Mouse (Mus musculus) heart, embryonic 12.5 days (tissue): ENCODE measurements around the gene Capn11. TPM values are rescaled to one million over a fixed set of nuclear protein-coding genes. Genes with fewer than 3 reads are reported as not detected.
A peak's percentile ranks its signal among the peaks of the same experiment; 100 is the strongest.

Experiments used
- ATAC-seq: fragments of 200-750 bp; cut with Nextera tagmentation; 2 replicates; pipeline ENCODE4 v1.8.0; 2017; ENCODE audit warnings: moderate TSS enrichment, moderate library complexity; ENCODE audit not compliant: insufficient number of reproducible peaks, low FRiP score
- H3K27ac ChIP-seq: fragments of 300-500 bp; sonication (generic); 2 replicates; pipeline ENCODE4 v1.5.1; 2016; ENCODE audit warnings: mild to moderate bottlenecking, moderate library complexity; ENCODE audit not compliant: poor library complexity, severe bottlenecking
- H3K27me3 ChIP-seq: fragments of 300-500 bp; sonication (generic); replicated peaks from 2 replicates; pipeline ENCODE4 v1.6.1; 2016; ENCODE audit warnings: mild to moderate bottlenecking, moderate library complexity
- H3K36me3 ChIP-seq: fragments of 300-500 bp; sonication (generic); 2 replicates; pipeline ENCODE4 v1.6.1; 2016; ENCODE audit warnings: mild to moderate bottlenecking, moderate library complexity
- H3K4me1 ChIP-seq: fragments of 300-500 bp; sonication (generic); replicated peaks from 2 replicates; pipeline ENCODE4 v1.6.1; 2016; ENCODE audit warnings: mild to moderate bottlenecking
- H3K4me2 ChIP-seq: fragments of 300-500 bp; sonication (generic); 2 replicates; pipeline ENCODE4 v1.6.1; 2016; ENCODE audit warnings: mild to moderate bottlenecking, moderate library complexity
- H3K4me3 ChIP-seq: fragments of 300-500 bp; sonication (generic); 2 replicates; pipeline ENCODE4 v1.5.1; 2016; ENCODE audit warnings: mild to moderate bottlenecking
- H3K9ac ChIP-seq: fragments of 300-500 bp; sonication (generic); 2 replicates; pipeline ENCODE4 v1.6.1; 2016; ENCODE audit warnings: mild to moderate bottlenecking, moderate library complexity
- H3K9me3 ChIP-seq: fragments of 300-500 bp; sonication (generic); replicated peaks from 2 replicates; pipeline ENCODE4 v1.6.1; 2016; ENCODE audit warnings: mild to moderate bottlenecking, moderate library complexity
- WGBS: fragments of 180-500 bp; shearing (Covaris S2); methylation state at CpG from one replicate; pipeline ENCODE4 v1.1.7; 2016; 5-methylcytosine and 5-hydroxymethylcytosine counted together
- polyA plus RNA-seq: library from polyadenylated mRNA; unstranded; fragments of >200 nt; fragmentation: Nextera tagmentation; extraction: Ambion mirVana; gene quantifications from 2 replicates; pipeline ENCODE4 v1.2.1, GENCODE M21; 2016

Capn11 gene
- polyA plus RNA-seq, 1 experiment from 2014 or later: 0.56 TPM

DNA sequence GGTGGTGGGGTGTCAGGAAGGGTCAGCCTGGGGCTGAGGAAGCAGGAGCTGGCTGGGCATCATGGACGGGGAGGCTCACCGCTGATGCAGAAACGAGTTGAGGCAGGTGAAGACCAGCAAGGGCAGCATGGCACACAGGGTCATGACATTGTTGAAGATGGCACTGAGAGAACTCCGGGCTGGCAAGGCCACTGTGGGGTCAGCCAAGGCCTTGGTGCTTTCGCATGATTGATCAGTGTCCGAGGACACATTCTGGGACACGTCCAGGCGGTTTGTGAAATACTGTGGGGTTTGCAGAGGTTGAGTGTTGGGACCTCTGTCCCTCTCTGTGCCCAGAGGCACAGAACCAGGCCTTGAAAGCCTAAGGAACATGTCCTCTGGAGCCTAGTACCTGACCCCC lies 69.3 kb downstream of the Capn11 start:
- no peak overlapping the region for H3K9ac ChIP-seq
- H3K9me3 ChIP-seq: 0 out of 2 replicates have a peak, but pooled peaks cover 4% of the 10 kb centered on the region
- H3K4me3 ChIP-seq: no peak overlapping the region
- H3K27ac ChIP-seq: no peak overlapping the region
- no peak overlapping the region for H3K4me2 ChIP-seq
- H3K27me3 ChIP-seq: 0 out of 2 replicates have a peak, but pooled peaks cover 8% of the 10 kb centered on the region
- 89% methylated on average over 8 of the region's 8 CpGs for WGBS
- ATAC-seq: no peak
- H3K36me3 ChIP-seq: peaks cover 35% of the 10 kb centered on the region
- peaks cover 55% of the 10 kb centered on the region for H3K4me1 ChIP-seq

- H3K27me3 ChIP-seq: 0 out of 2 replicates have a peak, but pooled peaks cover 7% of the 10 kb centered on the region
- H3K9ac ChIP-seq: no peak overlapping the region
- peaks cover 55% of the 10 kb centered on the region for H3K4me1 ChIP-seq
- no peak overlapping the region for H3K4me3 ChIP-seq
- no peak for ATAC-seq
- 0 out of 2 replicates have a peak, but pooled peaks cover 4% of the 10 kb centered on the region for H3K9me3 ChIP-seq
- H3K27ac ChIP-seq: no peak overlapping the region
- whole genome bisulfite sequencing: 96% methylated on average over 7 of the region's 7 CpGs
- peaks cover 35% of the 10 kb centered on the region for H3K36me3 ChIP-seq
- no peak overlapping the region for H3K4me2 ChIP-seq
Observed at GRCm38 (mm10) chr17:45589236-45589635, 69.9 kb downstream of the Capn11 start.

DNA sequence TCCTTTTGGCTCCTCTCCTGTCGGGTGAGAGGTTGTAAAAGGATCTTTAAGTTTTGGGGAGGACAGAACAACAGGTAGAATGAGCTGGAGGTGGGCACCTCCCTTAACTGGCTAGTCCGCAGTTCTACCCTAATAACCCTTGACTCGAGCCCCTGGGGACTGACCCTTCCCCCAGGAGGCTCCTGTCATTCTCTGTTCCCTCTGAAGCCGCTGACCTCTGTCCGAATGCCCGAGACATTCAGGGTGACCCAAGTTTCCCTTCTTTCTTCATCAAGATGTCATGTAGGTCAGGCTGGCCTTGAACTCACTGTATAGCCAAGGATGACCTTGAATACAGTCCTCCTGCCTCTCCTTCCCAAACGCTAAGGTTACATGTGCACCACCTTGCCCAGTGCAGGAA lies 70.8 kb downstream of the Capn11 start:
- peaks cover 35% of the 10 kb centered on the region for H3K36me3 ChIP-seq
- H3K4me2 ChIP-seq: no peak overlapping the region
- no peak for ATAC-seq
- no peak overlapping the region for H3K9ac ChIP-seq
- 89% methylated on average over 7 of the region's 7 CpGs for WGBS
- H3K9me3 ChIP-seq: 0 out of 2 replicates have a peak, but pooled peaks cover 4% of the 10 kb centered on the region
- no peak overlapping the region for H3K27ac ChIP-seq
- no peaks in the 10 kb centered on the region for H3K27me3 ChIP-seq
- H3K4me1 ChIP-seq: peaks cover 51% of the 10 kb centered on the region
- no peak overlapping the region for H3K4me3 ChIP-seq

GRCm38 (mm10) chr17:45586449-45586837 lies 72.7 kb downstream of the Capn11 start:
- Histone ChIP-seq H3K4me3 (no peak overlapping the region), H3K9me3 (0 out of 2 replicates have a peak, but pooled peaks cover 4% of the 10 kb centered on the region), H3K9ac (no peak overlapping the region), H3K27ac (peak overlapping the region; percentile 94), H3K36me3 (peaks cover 35% of the 10 kb centered on the region), H3K4me2 (no peak overlapping the region), H3K27me3 (no peaks in the 10 kb centered on the region), H3K4me1 (peaks cover 43% of the 10 kb centered on the region)
- no peak for ATAC-seq
- WGBS: 88% methylated on average over 3 of the region's 3 CpGs

DNA sequence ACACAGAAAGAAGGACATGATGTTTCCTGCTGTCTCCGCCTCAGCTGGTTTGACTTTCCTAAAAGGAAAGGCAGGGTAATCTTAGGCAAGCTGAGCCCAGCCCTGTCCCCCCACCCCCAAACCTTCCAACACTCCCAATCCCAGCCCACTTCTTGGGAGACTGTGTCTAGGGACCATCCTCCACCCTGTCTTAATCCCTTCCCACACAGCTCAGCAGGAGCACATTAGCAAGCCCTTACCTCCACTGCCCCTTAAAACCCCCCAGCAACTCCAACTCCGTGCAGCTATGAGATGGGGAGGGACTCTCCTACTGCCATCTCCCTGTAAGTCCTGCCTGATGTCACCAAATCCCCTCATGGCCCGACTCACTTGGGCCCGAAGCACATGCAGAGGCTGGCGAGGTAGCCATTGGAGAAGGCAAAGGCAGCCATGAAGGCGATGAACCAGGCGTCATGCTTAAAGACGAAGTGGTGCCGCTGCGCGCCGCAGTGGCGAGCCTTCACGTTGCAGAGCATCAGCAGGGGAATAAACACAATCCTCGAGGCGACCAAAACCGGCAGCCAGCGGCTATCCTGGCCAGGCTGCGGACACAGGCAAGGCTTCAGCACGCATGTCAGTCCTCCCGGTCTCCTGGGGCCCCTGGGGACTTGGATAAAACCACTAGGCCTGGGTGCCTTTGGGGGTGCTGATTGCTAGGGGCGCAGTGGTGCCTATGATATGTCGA lies 73.2 kb downstream of the Capn11 start:
- Histone ChIP-seq H3K27ac (peak overlapping the region; percentile 94), H3K9ac (peak overlapping the region; percentile 61), H3K4me3 (no peak overlapping the region), H3K36me3 (peaks cover 35% of the 10 kb centered on the region), H3K27me3 (no peaks in the 10 kb centered on the region), H3K4me2 (0 out of 2 replicates have a peak overlapping the region, but pooled peaks have one; percentile 40), H3K4me1 (peaks cover 40% of the 10 kb centered on the region), H3K9me3 (0 out of 2 replicates have a peak, but pooled peaks cover 4% of the 10 kb centered on the region)
- no peak for ATAC-seq
- 63% methylated on average over 23 of the region's 23 CpGs for WGBS

DNA sequence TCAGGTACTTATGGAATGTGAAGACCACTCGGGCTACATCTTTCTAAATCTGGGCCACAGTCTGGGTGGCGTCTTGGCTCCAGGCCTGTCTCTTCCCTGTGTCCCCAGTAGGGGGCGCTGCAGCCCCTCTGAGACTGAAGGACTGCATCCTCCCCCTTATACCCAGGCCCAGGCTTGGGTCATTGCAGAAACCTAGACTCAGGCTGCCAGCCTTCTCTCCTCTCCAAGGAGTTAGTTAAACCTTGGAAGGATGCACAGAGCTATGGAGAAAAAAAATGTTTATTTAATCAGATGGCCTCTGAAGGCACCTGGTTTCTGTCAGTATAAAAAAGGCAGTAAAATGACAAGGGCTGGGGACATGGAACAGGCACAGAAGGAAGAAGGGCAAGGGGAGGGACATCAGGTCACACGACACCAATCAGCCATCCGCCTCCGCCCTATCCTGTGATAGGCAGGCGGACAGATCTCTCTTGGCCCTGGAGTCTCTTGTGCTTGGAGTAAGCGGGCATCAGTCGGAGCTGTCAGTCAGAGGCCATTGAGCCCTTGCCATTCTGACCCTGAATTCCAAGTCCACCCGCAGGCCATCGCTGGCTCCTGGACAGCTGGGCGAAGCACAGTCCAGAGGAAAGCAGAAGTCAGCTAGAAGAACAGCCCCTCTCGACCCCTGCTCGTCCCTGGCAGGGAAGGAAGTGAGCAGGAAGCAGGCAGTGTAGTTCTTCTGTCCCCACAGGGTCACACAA lies 74.0 kb downstream of the Capn11 start:
- peaks cover 35% of the 10 kb centered on the region for H3K36me3 ChIP-seq
- H3K4me2 ChIP-seq: peak overlapping the region; percentile 40
- H3K27me3 ChIP-seq: no peaks in the 10 kb centered on the region
- H3K4me1 ChIP-seq: peaks cover 40% of the 10 kb centered on the region
- ATAC-seq: peak; percentile 84
- H3K4me3 ChIP-seq: no peak overlapping the region
- H3K9me3 ChIP-seq: 0 out of 2 replicates have a peak, but pooled peaks cover 4% of the 10 kb centered on the region
- 8% methylated on average over 14 of the region's 14 CpGs for WGBS
- H3K9ac ChIP-seq: peak overlapping the region; percentile 61
- peak overlapping the region; percentile 94 for H3K27ac ChIP-seq

DNA sequence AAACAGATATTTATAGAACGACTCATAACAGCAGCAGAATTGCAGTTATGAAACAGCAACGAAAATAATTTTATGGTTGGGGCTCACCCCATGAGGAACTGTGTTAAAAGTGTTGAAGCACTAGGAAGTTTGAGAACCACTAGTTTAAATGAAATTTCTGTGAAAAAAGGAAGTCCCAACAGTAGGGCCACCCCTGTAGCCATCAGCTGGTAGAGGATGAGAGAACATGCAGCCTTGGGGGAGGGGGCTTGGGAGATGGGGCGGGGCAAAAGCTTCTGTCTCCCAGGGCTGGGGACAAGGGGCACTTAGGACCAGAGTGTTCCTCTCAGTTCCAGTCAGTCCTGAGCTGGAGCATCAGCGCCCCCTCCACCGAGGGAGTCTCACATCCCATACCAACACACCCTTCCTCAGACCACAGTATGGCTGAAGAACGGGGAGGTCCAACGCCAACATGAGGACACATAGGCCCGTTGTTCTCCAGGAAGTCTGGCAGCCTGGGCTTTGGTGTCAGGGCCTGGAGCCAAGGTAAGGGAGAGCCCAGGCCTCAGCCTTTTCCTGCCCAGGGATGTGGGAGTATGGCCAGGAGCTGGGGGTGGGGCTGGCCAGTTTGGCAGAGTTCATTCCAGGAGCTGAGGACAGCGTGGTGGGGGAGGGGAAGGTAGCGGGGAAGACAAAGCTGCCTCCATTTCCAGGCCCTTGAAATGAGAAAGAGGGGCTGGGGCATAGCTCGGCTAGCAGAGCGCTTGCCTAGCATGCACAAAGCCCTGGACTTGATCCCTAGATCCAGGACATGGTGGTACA lies 74.8 kb downstream of the Capn11 start:
- Histone ChIP-seq H3K4me3 (no peak overlapping the region), H3K9ac (peak overlapping the region; percentile 46), H3K4me1 (peaks cover 40% of the 10 kb centered on the region), H3K27ac (peak overlapping the region; percentile 94), H3K4me2 (peak overlapping the region; percentile 40), H3K36me3 (peaks cover 28% of the 10 kb centered on the region), H3K27me3 (no peaks in the 10 kb centered on the region), H3K9me3 (0 out of 2 replicates have a peak, but pooled peaks cover 4% of the 10 kb centered on the region)
- 34% methylated on average over 12 of the region's 12 CpGs for WGBS
- peak; percentile 66 for ATAC-seq

DNA sequence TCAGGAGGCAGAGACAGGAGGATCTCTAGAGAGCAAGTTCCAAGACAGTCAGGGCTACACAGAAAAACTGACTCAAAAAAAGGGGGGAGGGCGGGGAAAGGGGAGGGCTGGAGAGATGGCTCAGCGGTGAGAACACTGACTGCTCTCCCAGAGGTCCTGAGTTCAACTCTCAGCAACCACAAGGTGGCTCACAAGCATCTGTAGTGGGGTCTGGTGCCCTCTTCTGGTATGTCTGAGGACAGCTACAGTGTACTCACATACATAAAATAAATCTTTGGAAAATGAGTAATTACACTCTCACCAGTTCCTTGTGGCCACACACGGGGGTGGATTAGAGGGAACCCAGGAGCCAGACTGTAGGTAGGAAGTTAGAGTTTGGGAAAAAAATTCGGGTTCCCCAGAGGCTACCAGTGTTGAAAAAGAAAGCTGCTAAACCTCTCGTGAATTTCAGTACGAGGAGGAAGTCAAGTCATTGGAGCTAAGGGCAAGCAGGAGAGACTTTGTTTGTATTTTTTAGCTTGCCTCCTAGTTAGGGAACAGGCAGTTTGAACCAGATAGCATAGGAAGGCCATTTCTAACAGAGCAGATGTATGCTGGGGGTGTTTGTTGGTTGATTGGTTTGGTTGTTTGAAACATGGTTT lies 76.3 kb downstream of the Capn11 start:
- H3K27ac ChIP-seq: no peak overlapping the region
- 0 out of 2 replicates have a peak, but pooled peaks cover 4% of the 10 kb centered on the region for H3K9me3 ChIP-seq
- no peak for ATAC-seq
- H3K27me3 ChIP-seq: no peaks in the 10 kb centered on the region
- no peak overlapping the region for H3K4me2 ChIP-seq
- H3K4me3 ChIP-seq: no peak overlapping the region
- H3K9ac ChIP-seq: no peak overlapping the region
- peaks cover 15% of the 10 kb centered on the region for H3K36me3 ChIP-seq
- peaks cover 50% of the 10 kb centered on the region for H3K4me1 ChIP-seq
- WGBS: 67% methylated on average over 6 of the region's 6 CpGs

GRCm38 (mm10) chr17:45582188-45582587 lies 76.9 kb downstream of the Capn11 start:
- no peak for ATAC-seq
- H3K27ac ChIP-seq: no peak overlapping the region

GRCm38 (mm10) chr17:45581567-45581983 lies 77.5 kb downstream of the Capn11 start:
- no peaks in the 10 kb centered on the region for H3K27me3 ChIP-seq
- 14% methylated on average over 2 of the region's 2 CpGs for WGBS
- peaks cover 5% of the 10 kb centered on the region for H3K36me3 ChIP-seq
- H3K27ac ChIP-seq: no peak overlapping the region
- no peak overlapping the region for H3K4me3 ChIP-seq
- no peaks in the 10 kb centered on the region for H3K9me3 ChIP-seq
- H3K4me2 ChIP-seq: no peak overlapping the region
- no peak for ATAC-seq
- H3K4me1 ChIP-seq: peaks cover 51% of the 10 kb centered on the region
- no peak overlapping the region for H3K9ac ChIP-seq

More at GRCm38 (mm10) chr17:45582188-45582587, 76.9 kb downstream of the Capn11 start:
- Histone ChIP-seq H3K4me2 (no peak overlapping the region), H3K4me1 (peaks cover 51% of the 10 kb centered on the region), H3K9me3 (0 out of 2 replicates have a peak, but pooled peaks cover 4% of the 10 kb centered on the region), H3K4me3 (no peak overlapping the region), H3K9ac (no peak overlapping the region), H3K36me3 (peaks cover 11% of the 10 kb centered on the region), H3K27me3 (no peaks in the 10 kb centered on the region)
- 64% methylated on average over 6 of the region's 6 CpGs for WGBS
